Mouse (Mus musculus): Measurements from ENCODE around the gene Uhrf1bp1. TPM values are rescaled to one million over a fixed set of nuclear protein-coding genes. Genes with fewer than 3 reads are reported as not detected.

The Uhrf1bp1 gene
- polyA plus RNA-seq, 1 experiment from 2014 or later: 6.6 TPM

DNA sequence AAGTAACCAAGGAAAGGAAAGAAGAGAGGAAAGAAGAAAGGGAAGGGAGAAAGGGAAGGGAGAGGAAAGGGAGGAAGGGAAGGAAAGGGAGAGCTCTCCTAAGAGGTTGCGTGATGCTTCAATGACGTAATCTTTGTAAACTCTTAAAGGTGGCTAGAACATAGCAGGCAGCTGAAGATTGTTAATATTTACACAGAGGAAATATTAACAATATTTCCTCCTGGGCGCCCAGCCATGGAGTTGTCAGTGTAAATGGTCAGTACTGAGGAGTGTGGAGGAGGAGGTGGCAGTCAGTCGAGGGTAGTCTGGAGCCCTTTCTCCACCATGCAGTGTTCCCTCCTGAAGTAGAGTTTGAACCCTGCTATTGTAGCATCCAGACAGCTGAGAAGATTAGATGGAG lies 68.8 kb downstream of the Uhrf1bp1 start:
- peaks cover 10% of the 10 kb centered on the region; the same call in 1 of the 2 replicates for H3K36me3 ChIP-seq
- WGBS: 92% methylated on average over 4 of the region's 4 CpGs
- peaks cover 18% of the 10 kb centered on the region; the same call in 1 of the 2 replicates for H3K4me1 ChIP-seq (replicated peaks)
- H3K27me3 ChIP-seq: no peaks in the 10 kb centered on the region
- no peak for ATAC-seq
- H3K4me3 ChIP-seq (replicated peaks): no peak overlapping the region
- no peak overlapping the region for H3K27ac ChIP-seq
- no peak overlapping the region for H3K4me2 ChIP-seq (replicated peaks)
- H3K9ac ChIP-seq (replicated peaks): no peak overlapping the region; the same call in 1 of the 2 replicates
- H3K9me3 ChIP-seq: no peaks in the 10 kb centered on the region

DNA sequence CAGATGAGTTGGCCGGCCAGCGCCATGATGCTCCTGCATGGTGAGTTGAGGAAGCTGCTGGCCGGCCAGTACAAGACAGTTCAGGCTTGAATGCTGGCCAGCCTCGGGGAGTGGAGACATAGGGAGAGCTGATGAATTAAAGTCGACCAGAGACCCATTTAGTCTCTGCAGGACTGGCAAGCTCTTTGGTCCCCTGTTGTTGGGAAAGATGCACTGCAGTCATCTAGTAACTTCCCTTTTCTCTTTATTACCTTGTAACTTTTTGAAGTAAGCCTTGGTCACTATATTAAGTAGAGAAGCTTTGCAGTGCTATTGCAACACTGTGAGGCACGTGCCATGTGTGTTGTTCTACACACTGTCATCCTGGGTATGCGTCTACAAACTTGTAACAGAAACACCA lies 69.3 kb downstream of the Uhrf1bp1 start:
- ATAC-seq: no peak
- H3K27me3 ChIP-seq: no peaks in the 10 kb centered on the region
- peaks cover 18% of the 10 kb centered on the region; the same call in 1 of the 2 replicates for H3K4me1 ChIP-seq (replicated peaks)
- H3K4me2 ChIP-seq (replicated peaks): no peak overlapping the region
- H3K9me3 ChIP-seq: no peaks in the 10 kb centered on the region
- no peak overlapping the region; the same call in 1 of the 2 replicates for H3K9ac ChIP-seq (replicated peaks)
- H3K27ac ChIP-seq: no peak overlapping the region
- H3K36me3 ChIP-seq: peaks cover 10% of the 10 kb centered on the region; the same call in 1 of the 2 replicates
- no peak overlapping the region for H3K4me3 ChIP-seq (replicated peaks)
- WGBS: 80% methylated on average over 7 of the region's 7 CpGs

- no peak overlapping the region for H3K4me3 ChIP-seq (replicated peaks)
- no peak overlapping the region for H3K9ac ChIP-seq (replicated peaks)
- H3K36me3 ChIP-seq: peaks cover 6% of the 10 kb centered on the region; the same call in 1 of the 2 replicates
- H3K9me3 ChIP-seq: no peaks in the 10 kb centered on the region
- 92% methylated on average over 5 of the region's 5 CpGs for WGBS
- ATAC-seq: no peak
- H3K4me2 ChIP-seq (replicated peaks): no peak overlapping the region
- H3K4me1 ChIP-seq (replicated peaks): no peaks in the 10 kb centered on the region
- H3K27ac ChIP-seq: no peak overlapping the region
- no peaks in the 10 kb centered on the region for H3K27me3 ChIP-seq
These were observed 74.0 kb downstream of the Uhrf1bp1 start for GRCm38 (mm10) chr17:27930291-27930690.

- ATAC-seq: no peak
- H3K27ac ChIP-seq: no peak overlapping the region
- H3K36me3 ChIP-seq: peaks cover 6% of the 10 kb centered on the region; the same call in 1 of the 2 replicates
- H3K4me1 ChIP-seq (replicated peaks): no peaks in the 10 kb centered on the region
- no peak overlapping the region for H3K4me3 ChIP-seq (replicated peaks)
- H3K9me3 ChIP-seq: no peaks in the 10 kb centered on the region
- H3K9ac ChIP-seq (replicated peaks): no peak overlapping the region
- H3K27me3 ChIP-seq: no peaks in the 10 kb centered on the region
- WGBS: 92% methylated on average over 4 of the region's 4 CpGs
- no peak overlapping the region for H3K4me2 ChIP-seq (replicated peaks)
These were observed 75.6 kb downstream of the Uhrf1bp1 start for GRCm38 (mm10) chr17:27931826-27932225.

DNA sequence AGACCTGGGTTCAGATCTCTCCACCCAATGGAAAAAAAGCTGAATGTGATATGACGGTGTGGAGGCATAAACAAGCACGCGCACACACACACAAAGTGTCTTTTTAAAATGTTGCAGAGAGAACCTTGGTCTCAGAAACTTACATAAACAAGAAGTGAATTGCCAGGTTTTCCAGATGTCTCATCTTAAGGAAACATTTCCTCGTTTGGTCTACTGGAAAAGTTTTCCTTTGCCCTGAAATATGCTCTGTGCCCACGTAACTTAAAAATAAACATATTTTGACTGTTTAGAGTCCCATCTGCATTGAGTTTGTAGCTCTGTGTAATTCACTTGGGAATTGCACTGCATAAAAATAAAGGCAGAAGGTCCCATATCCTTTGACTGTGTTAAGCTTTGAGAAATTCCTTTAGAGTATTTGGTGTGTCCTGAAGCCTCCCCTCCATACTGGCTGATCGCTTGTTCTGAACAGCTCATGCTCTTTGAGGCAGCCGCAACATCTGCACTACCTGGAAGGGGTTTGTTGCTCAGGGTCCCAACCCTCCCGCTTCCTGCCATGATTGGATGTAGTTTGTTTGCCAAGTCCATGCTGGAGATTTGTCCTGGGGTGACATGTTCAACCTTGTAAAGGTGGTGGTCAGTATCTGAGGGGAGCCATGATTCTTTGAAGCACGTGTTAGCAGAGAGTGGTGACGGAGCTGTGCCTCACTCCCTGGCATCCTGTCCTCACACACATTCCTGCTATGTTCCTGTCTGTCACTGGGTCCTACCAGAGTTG lies 78.1 kb downstream of the Uhrf1bp1 start:
- H3K4me1 ChIP-seq (replicated peaks): 0 out of 2 replicates have a peak, but pooled peaks cover 6% of the 10 kb centered on the region
- no peak for ATAC-seq
- no peaks in the 10 kb centered on the region for H3K27me3 ChIP-seq
- 94% methylated on average over 10 of the region's 10 CpGs for WGBS
- no peak overlapping the region for H3K27ac ChIP-seq
- H3K4me3 ChIP-seq (replicated peaks): no peak overlapping the region
- no peak overlapping the region for H3K9ac ChIP-seq (replicated peaks)
- H3K36me3 ChIP-seq: no peaks in the 10 kb centered on the region
- no peak overlapping the region for H3K4me2 ChIP-seq (replicated peaks)
- H3K9me3 ChIP-seq: no peaks in the 10 kb centered on the region

- Histone ChIP-seq H3K9ac (replicated peaks) (no peak overlapping the region), H3K9me3 (no peaks in the 10 kb centered on the region), H3K27me3 (no peaks in the 10 kb centered on the region), H3K4me1 (replicated peaks) (peaks cover 6% of the 10 kb centered on the region), H3K4me2 (replicated peaks) (no peak overlapping the region), H3K36me3 (no peaks in the 10 kb centered on the region), H3K4me3 (replicated peaks) (no peak overlapping the region), H3K27ac (no peak overlapping the region)
- ATAC-seq: no peak
- 95% methylated on average over 3 of the region's 3 CpGs for WGBS
These were observed 78.8 kb downstream of the Uhrf1bp1 start for GRCm38 (mm10) chr17:27935091-27935490.

GRCm38 (mm10) chr17:27937054-27937615 lies 80.9 kb downstream of the Uhrf1bp1 start:
- Histone ChIP-seq H3K9me3 (no peaks in the 10 kb centered on the region), H3K4me3 (replicated peaks) (no peak overlapping the region), H3K9ac (replicated peaks) (no peak overlapping the region), H3K27ac (no peak overlapping the region), H3K36me3 (no peaks in the 10 kb centered on the region), H3K4me1 (replicated peaks) (peaks cover 23% of the 10 kb centered on the region), H3K27me3 (no peaks in the 10 kb centered on the region), H3K4me2 (replicated peaks) (no peak overlapping the region)
- 90% methylated on average over 4 of the region's 4 CpGs for WGBS
- ATAC-seq: no peak

- Histone ChIP-seq H3K27ac (no peak overlapping the region), H3K9me3 (no peaks in the 10 kb centered on the region), H3K27me3 (no peaks in the 10 kb centered on the region), H3K36me3 (no peaks in the 10 kb centered on the region), H3K4me1 (replicated peaks) (peaks cover 23% of the 10 kb centered on the region), H3K4me2 (replicated peaks) (no peak overlapping the region), H3K9ac (replicated peaks) (no peak overlapping the region), H3K4me3 (replicated peaks) (no peak overlapping the region)
- no peak for ATAC-seq
- WGBS: 91% methylated on average over 12 of the region's 12 CpGs
These were observed 82.0 kb downstream of the Uhrf1bp1 start for GRCm38 (mm10) chr17:27938121-27938754.

- H3K4me2 ChIP-seq (replicated peaks): no peak overlapping the region
- ATAC-seq: no peak
- no peak overlapping the region for H3K27ac ChIP-seq
- H3K9me3 ChIP-seq: no peaks in the 10 kb centered on the region
- H3K27me3 ChIP-seq: no peaks in the 10 kb centered on the region
- H3K9ac ChIP-seq (replicated peaks): no peak overlapping the region
- no peaks in the 10 kb centered on the region for H3K36me3 ChIP-seq
- WGBS: 86% methylated on average over 5 of the region's 5 CpGs
- peaks cover 23% of the 10 kb centered on the region for H3K4me1 ChIP-seq (replicated peaks)
- no peak overlapping the region for H3K4me3 ChIP-seq (replicated peaks)
These were observed 82.8 kb downstream of the Uhrf1bp1 start for GRCm38 (mm10) chr17:27939028-27939427.

DNA sequence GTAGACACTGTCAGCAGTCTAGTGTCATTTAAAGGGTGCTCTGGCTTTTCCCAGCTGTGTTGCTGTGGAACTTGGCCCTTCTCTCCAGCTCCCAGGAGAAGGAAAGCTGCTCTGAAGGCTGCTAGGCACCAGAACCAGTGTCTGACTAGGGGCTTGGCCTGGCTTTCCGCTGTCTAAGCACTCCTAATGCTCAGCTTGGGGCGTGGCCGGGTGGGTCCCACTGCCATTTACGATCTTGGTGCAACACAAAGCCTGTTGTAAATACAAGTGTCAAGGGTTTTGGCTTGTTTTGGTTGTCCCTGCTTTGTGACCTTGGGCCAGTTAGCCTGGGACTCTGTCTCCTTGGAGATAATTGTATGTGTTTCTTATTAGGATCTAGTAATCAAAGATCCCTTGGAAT lies 84.1 kb downstream of the Uhrf1bp1 start:
- H3K4me2 ChIP-seq (replicated peaks): no peak overlapping the region
- ATAC-seq: no peak

GRCm38 (mm10) chr17:27941178-27941577 lies 84.9 kb downstream of the Uhrf1bp1 start:
- Histone ChIP-seq H3K36me3 (no peaks in the 10 kb centered on the region), H3K9me3 (no peaks in the 10 kb centered on the region), H3K9ac (replicated peaks) (no peak overlapping the region), H3K4me1 (replicated peaks) (peaks cover 38% of the 10 kb centered on the region), H3K27ac (no peak overlapping the region), H3K27me3 (no peaks in the 10 kb centered on the region), H3K4me3 (replicated peaks) (no peak overlapping the region), H3K4me2 (replicated peaks) (no peak overlapping the region)
- no peak for ATAC-seq
- 84% methylated on average over 5 of the region's 5 CpGs for WGBS

More for the DNA sequence above, 84.1 kb downstream of the Uhrf1bp1 start:
- Histone ChIP-seq H3K9ac (replicated peaks) (no peak overlapping the region), H3K4me3 (replicated peaks) (no peak overlapping the region), H3K36me3 (no peaks in the 10 kb centered on the region), H3K27me3 (no peaks in the 10 kb centered on the region), H3K27ac (no peak overlapping the region), H3K9me3 (no peaks in the 10 kb centered on the region), H3K4me1 (replicated peaks) (peaks cover 30% of the 10 kb centered on the region)
- WGBS: 84% methylated on average over 4 of the region's 4 CpGs

GRCm38 (mm10) chr17:27941698-27942097 lies 85.5 kb downstream of the Uhrf1bp1 start:
- Histone ChIP-seq H3K4me2 (replicated peaks) (no peak overlapping the region), H3K27ac (no peak overlapping the region), H3K27me3 (no peaks in the 10 kb centered on the region), H3K9ac (replicated peaks) (no peak overlapping the region), H3K36me3 (no peaks in the 10 kb centered on the region), H3K4me1 (replicated peaks) (peaks cover 43% of the 10 kb centered on the region), H3K9me3 (no peaks in the 10 kb centered on the region), H3K4me3 (replicated peaks) (no peak overlapping the region)
- no peak for ATAC-seq
- WGBS: 75% methylated on average over 2 of the region's 2 CpGs

All from midbrain, embryonic 13.5 days (tissue).